Mouse (Mus musculus): ENCODE measurements around the gene Sult2a2.
"Not testable (repeated sequence)": the region's sequence is repeated elsewhere in the genome, so short reads cannot be mapped to it uniquely, and the experiment has no call there.

Sult2a2 gene

GRCm38 (mm10) chr7:13733205-13733604, at the start of gene Sult2a2:
Gene Sult2a2, plus strand, starts transcription at chr7:13733505.
- DNase-seq (ENCODE audit: low spot score in 2 of 2): not testable (repeated sequence)

- no peak for DNase-seq (ENCODE audit: low spot score in 2 of 2)
Measured at GRCm38 (mm10) chr7:13813913-13814312, 80.6 kb downstream of the Sult2a2 start.
